Mouse (Mus musculus): ENCODE measurements around the gene Cd300a. TPM values are rescaled to one million over a fixed set of nuclear protein-coding genes. Genes with fewer than 3 reads are reported as not detected.

The Cd300a gene
- total and polyA plus RNA-seq, 3 experiments, result 0.58 TPM; not detected in 2

DNA sequence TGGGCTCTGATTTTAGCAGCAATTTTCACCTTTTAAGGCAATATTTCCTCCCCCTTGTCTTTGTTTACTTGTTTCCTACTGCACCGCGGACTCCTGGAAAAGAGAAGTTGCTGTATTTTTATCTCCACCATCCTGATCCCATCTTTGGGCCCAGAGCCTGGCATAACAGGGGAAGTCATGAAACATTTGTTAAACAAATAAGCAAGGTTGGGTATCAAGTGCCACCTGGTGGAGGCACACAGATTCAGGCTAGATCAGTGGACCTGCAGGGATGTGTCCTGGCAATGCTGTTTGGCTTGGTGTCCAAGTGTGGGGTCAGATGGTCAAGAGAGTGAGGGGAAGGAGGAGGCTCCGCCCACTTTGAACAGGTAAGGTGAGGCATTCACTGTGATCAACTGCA, 12.7 kb upstream of the Cd300a start:
- no peak overlapping the region for H3K27ac ChIP-seq (ENCODE audit: control insufficient read depth, low read depth, low read length)
- H3K79me2 ChIP-seq (ENCODE audit: control insufficient read depth, insufficient read depth, low read length, poor library complexity), result no peaks in the 10 kb centered on the region
- no peak for DNase-seq (ENCODE audit: low read depth, low spot score)
- no peaks in the 10 kb centered on the region for H3K27me3 ChIP-seq (ENCODE audit: control insufficient read depth in 1 of 2, insufficient read depth in 2 of 2, low read length in 2 of 2)
- TF ChIP-seq POLR2AphosphoS5 (IDR thresholded peaks at IDR 0.05; ENCODE audit: borderline replicate concordance, low read depth, low read length) (no peak), MAFK (IDR thresholded peaks at IDR 0.05; ENCODE audit: borderline replicate concordance, low read depth, low read length) (no peak), GATA1 (IDR thresholded peaks at IDR 0.05; ENCODE audit: low read depth, low read length) (no peak), UBTF (IDR thresholded peaks at IDR 0.05; ENCODE audit: borderline replicate concordance, insufficient read depth, low read depth, low read length) (no peak), CTCF (IDR thresholded peaks at IDR 0.05 in 2 of 3, conservative IDR thresholded peaks at IDR 0.05 in 1 of 3; ENCODE audit: control insufficient read depth in 1 of 3, insufficient read depth in 1 of 3, low read depth in 2 of 3, low read length in 3 of 3, poor library complexity in 1 of 3, severe bottlenecking in 1 of 3) (no peak)
- no peak overlapping the region for H3K9ac ChIP-seq (ENCODE audit: control insufficient read depth, low read depth, low read length, poor library complexity, severe bottlenecking)
- H3K4me3 ChIP-seq (ENCODE audit: control insufficient read depth in 1 of 2, insufficient read depth in 1 of 2, low read depth in 2 of 2, low read length in 2 of 2), result no peak overlapping the region
- no peaks in the 10 kb centered on the region for H3K9me3 ChIP-seq (replicated peaks; ENCODE audit: insufficient read depth, low read length)
- no peaks in the 10 kb centered on the region for H3K36me3 ChIP-seq (ENCODE audit: control insufficient read depth in 1 of 2, insufficient read depth in 2 of 2, low read length in 2 of 2)
- no peaks in the 10 kb centered on the region for H3K4me1 ChIP-seq (ENCODE audit: control insufficient read depth in 1 of 2, insufficient read depth in 2 of 2, low read length in 2 of 2)

DNA sequence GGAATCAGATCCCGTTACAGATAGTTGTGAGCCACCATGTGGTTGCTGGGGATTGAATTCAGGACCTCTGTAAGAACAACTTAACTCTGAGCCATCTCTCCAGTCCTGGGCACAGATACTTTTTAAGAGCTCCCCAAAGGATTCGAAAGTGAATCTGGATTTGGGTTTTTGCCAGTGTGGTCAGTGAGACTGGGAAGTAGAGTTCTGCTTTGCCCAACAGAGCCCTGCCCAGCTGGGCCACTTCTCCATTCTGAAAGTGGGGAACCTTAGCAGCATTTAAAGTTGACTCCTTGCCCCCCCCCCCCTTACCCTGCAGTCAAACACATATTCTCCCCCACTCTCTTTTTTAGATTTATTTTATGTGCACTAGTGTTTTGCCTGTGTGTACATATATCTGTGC, 10.2 kb upstream of the Cd300a start:
- Histone ChIP-seq H3K9me3 (replicated peaks; ENCODE audit: insufficient read depth, low read length) (no peaks in the 10 kb centered on the region), H3K36me3 (ENCODE audit: control insufficient read depth in 1 of 2, insufficient read depth in 2 of 2, low read length in 2 of 2) (no peaks in the 10 kb centered on the region), H3K79me2 (ENCODE audit: control insufficient read depth, insufficient read depth, low read length, poor library complexity) (no peaks in the 10 kb centered on the region), H3K4me1 (ENCODE audit: control insufficient read depth in 1 of 2, insufficient read depth in 2 of 2, low read length in 2 of 2) (no peaks in the 10 kb centered on the region), H3K27me3 (ENCODE audit: control insufficient read depth in 1 of 2, insufficient read depth in 2 of 2, low read length in 2 of 2) (no peaks in the 10 kb centered on the region), H3K9ac (ENCODE audit: control insufficient read depth, low read depth, low read length, poor library complexity, severe bottlenecking) (no peak overlapping the region), H3K4me3 (ENCODE audit: control insufficient read depth in 1 of 2, insufficient read depth in 1 of 2, low read depth in 2 of 2, low read length in 2 of 2) (no peak overlapping the region), H3K27ac (ENCODE audit: control insufficient read depth, low read depth, low read length) (no peak overlapping the region)
- TF ChIP-seq BHLHE40 (IDR thresholded peaks at IDR 0.05; ENCODE audit: borderline replicate concordance, low read depth, low read length) (no peak), POLR2A (IDR thresholded peaks at IDR 0.05; ENCODE audit: control insufficient read depth in 1 of 2, insufficient read depth in 1 of 2, low read depth in 1 of 2, low read length in 2 of 2, poor library complexity in 1 of 2) (no peak), ZKSCAN1 (IDR thresholded peaks at IDR 0.05; ENCODE audit: low read depth, low read length) (no peak), KAT2A (conservative IDR thresholded peaks at IDR 0.05; ENCODE audit: low read depth, low read length) (no peak), CTCF (IDR thresholded peaks at IDR 0.05 in 2 of 3, conservative IDR thresholded peaks at IDR 0.05 in 1 of 3; ENCODE audit: control insufficient read depth in 1 of 3, insufficient read depth in 1 of 3, low read depth in 2 of 3, low read length in 3 of 3, poor library complexity in 1 of 3, severe bottlenecking in 1 of 3) (no peak)
- no peak for DNase-seq (ENCODE audit: low read depth, low spot score)

DNA sequence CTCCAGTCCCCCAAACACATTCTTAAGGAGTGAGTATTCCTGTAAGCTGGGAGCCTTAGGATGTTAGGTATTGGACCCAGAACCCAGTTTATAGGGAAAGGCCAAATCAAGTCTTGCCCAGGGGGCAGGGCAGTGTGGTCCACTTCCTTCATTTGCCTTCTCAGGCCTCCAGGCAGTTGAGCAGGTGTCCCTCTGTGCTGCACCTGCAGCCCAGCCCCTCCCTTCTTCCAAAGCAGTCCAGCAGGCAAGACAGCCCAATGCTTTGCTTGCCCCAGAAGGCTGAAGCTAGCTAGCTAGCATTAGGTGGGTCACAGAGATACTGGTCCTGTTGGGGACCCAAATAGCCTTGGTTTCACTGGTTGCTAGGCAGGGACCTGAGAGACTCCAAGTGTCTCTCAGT, 9.7 kb upstream of the Cd300a start:
- TF ChIP-seq E2F4 (IDR thresholded peaks at IDR 0.05; ENCODE audit: borderline replicate concordance, low read depth, low read length) (no peak), CTCF (IDR thresholded peaks at IDR 0.05 in 2 of 3, conservative IDR thresholded peaks at IDR 0.05 in 1 of 3; ENCODE audit: control insufficient read depth in 1 of 3, insufficient read depth in 1 of 3, low read depth in 2 of 3, low read length in 3 of 3, poor library complexity in 1 of 3, severe bottlenecking in 1 of 3) (no peak), TBP (IDR thresholded peaks at IDR 0.05; ENCODE audit: low read depth, low read length) (no peak), MYC (IDR thresholded peaks at IDR 0.05; ENCODE audit: low read depth, low read length) (no peak), USF1 (IDR thresholded peaks at IDR 0.05; ENCODE audit: low read depth, low read length) (no peak), CHD2 (IDR thresholded peaks at IDR 0.05; ENCODE audit: low read length) (no peak), KAT2A (conservative IDR thresholded peaks at IDR 0.05; ENCODE audit: low read depth, low read length) (no peak), MAX (IDR thresholded peaks at IDR 0.05; ENCODE audit: low read length) (no peak), RAD21 (IDR thresholded peaks at IDR 0.05; ENCODE audit: low read depth, low read length) (no peak), MAFK (IDR thresholded peaks at IDR 0.05; ENCODE audit: borderline replicate concordance, low read depth, low read length) (no peak), POLR2A (IDR thresholded peaks at IDR 0.05; ENCODE audit: control insufficient read depth in 1 of 2, insufficient read depth in 1 of 2, low read depth in 1 of 2, low read length in 2 of 2, poor library complexity in 1 of 2) (no peak), ZKSCAN1 (IDR thresholded peaks at IDR 0.05; ENCODE audit: low read depth, low read length) (no peak)

More for the DNA sequence above, 9.7 kb upstream of the Cd300a start:
- no peaks in the 10 kb centered on the region for H3K9me3 ChIP-seq (replicated peaks; ENCODE audit: insufficient read depth, low read length)
- H3K27me3 ChIP-seq (ENCODE audit: control insufficient read depth in 1 of 2, insufficient read depth in 2 of 2, low read length in 2 of 2), result no peaks in the 10 kb centered on the region
- H3K4me1 ChIP-seq (ENCODE audit: control insufficient read depth in 1 of 2, insufficient read depth in 2 of 2, low read length in 2 of 2), result no peaks in the 10 kb centered on the region
- H3K36me3 ChIP-seq (ENCODE audit: control insufficient read depth in 1 of 2, insufficient read depth in 2 of 2, low read length in 2 of 2), result no peaks in the 10 kb centered on the region
- no peaks in the 10 kb centered on the region for H3K79me2 ChIP-seq (ENCODE audit: control insufficient read depth, insufficient read depth, low read length, poor library complexity)
- no peak for DNase-seq (ENCODE audit: low read depth, low spot score)
- H3K9ac ChIP-seq (ENCODE audit: control insufficient read depth, low read depth, low read length, poor library complexity, severe bottlenecking), result no peak overlapping the region
- H3K27ac ChIP-seq (ENCODE audit: control insufficient read depth, low read depth, low read length), result no peak overlapping the region
- no peak overlapping the region for H3K4me3 ChIP-seq (ENCODE audit: control insufficient read depth in 1 of 2, insufficient read depth in 1 of 2, low read depth in 2 of 2, low read length in 2 of 2)
